Mouse (Mus musculus) layer of hippocampus, postnatal 10 days (tissue): ENCODE results near the gene Zcchc9. TPM values are rescaled to one million over a fixed set of nuclear protein-coding genes. Genes with fewer than 3 reads are reported as not detected.

Source experiments
- DNase-seq, 2 experiments: peaks; one replicate each; pipeline ENCODE4 v3.0.0; 2021; ENCODE audit warnings: low spot score in 2 of 2
- long read RNA-seq: library from polyadenylated mRNA; stranded (forward); transcript quantifications from one replicate; pipeline ENCODE4 v2.0.0, GENCODE M21; 2023
- total RNA-seq, 2 experiments: library from RNA; stranded (reverse); gene quantifications; 2 replicates each; pipeline ENCODE4 v1.2.3; 2021

Gene Zcchc9
- 10 to 100 TPM; 14.5 to 19.9 TPM for total RNA-seq
- long read RNA-seq, transcript Zcchc9-201 (6 exons, 1,541 nt) = major isoform, 16 of 22 reads
- long read RNA-seq, partial matches to known transcripts = 2 of 22 reads
- long read RNA-seq, other reads (novel, unspliced or antisense) = 4 of 22 reads

GRCm38 (mm10) chr13:91807155-91807839 is at the start of gene Zcchc9:
Zcchc9 (minus strand) TSS chr13:91807705.
- DNase-seq = peak; percentile 88 to 92

- DNase-seq = no peak
Measured at GRCm38 (mm10) chr13:91854412-91854811, 46.9 kb upstream of the Zcchc9 start.

- no peak for DNase-seq
Measured at GRCm38 (mm10) chr13:91827876-91828275, 20.4 kb upstream of the Zcchc9 start.

GRCm38 (mm10) chr13:91826066-91826465 is 18.6 kb upstream of the Zcchc9 start:
- no peak for DNase-seq

GRCm38 (mm10) chr13:91824845-91825550 is 17.5 kb upstream of the Zcchc9 start:
- DNase-seq = no peak

GRCm38 (mm10) chr13:91823735-91824134 is 16.2 kb upstream of the Zcchc9 start:
- DNase-seq = no peak

- no peak for DNase-seq
Measured at GRCm38 (mm10) chr13:91814670-91815069, 7.2 kb upstream of the Zcchc9 start.

- no peak for DNase-seq
Measured at GRCm38 (mm10) chr13:91809476-91809875, 2.0 kb upstream of the Zcchc9 start.

GRCm38 (mm10) chr13:91807874-91808575 is 520 bp upstream of the Zcchc9 start:
- no peak for DNase-seq

GRCm38 (mm10) chr13:91801726-91802125 is 5.8 kb downstream of the Zcchc9 start:
- no peak for DNase-seq

GRCm38 (mm10) chr13:91797442-91797841 is 10.1 kb downstream of the Zcchc9 start:
- DNase-seq = no peak

GRCm38 (mm10) chr13:91796916-91797315 is 10.6 kb downstream of the Zcchc9 start:
- DNase-seq = no peak

GRCm38 (mm10) chr13:91796003-91796402 is 11.5 kb downstream of the Zcchc9 start:
- DNase-seq = no peak

GRCm38 (mm10) chr13:91795593-91795992 is 11.9 kb downstream of the Zcchc9 start:
- DNase-seq = no peak

GRCm38 (mm10) chr13:91794926-91795436 is 12.5 kb downstream of the Zcchc9 start:
- DNase-seq = no peak

- no peak for DNase-seq
Measured at GRCm38 (mm10) chr13:91792035-91792434, 15.5 kb downstream of the Zcchc9 start.

- no peak for DNase-seq
Measured at GRCm38 (mm10) chr13:91779892-91780291, 27.6 kb downstream of the Zcchc9 start.

- no peak for DNase-seq
Measured at GRCm38 (mm10) chr13:91778092-91778491, 29.4 kb downstream of the Zcchc9 start.

GRCm38 (mm10) chr13:91768683-91769651 is 38.5 kb downstream of the Zcchc9 start:
- DNase-seq = no peak

GRCm38 (mm10) chr13:91765627-91766026 is 41.9 kb downstream of the Zcchc9 start:
- no peak for DNase-seq
